Mouse (Mus musculus) kidney, adult 2 months (tissue): Measurements from ENCODE around the gene Acot7.

ENCODE experiments used
- CTCF ChIP-seq: fragments of 200-500 bp; conservative IDR thresholded peaks from 2 replicates; pipeline ENCODE4 v1.5.1; 2011; ENCODE audit warnings: low read depth, mild to moderate bottlenecking, control low read depth, low read length, moderate library complexity, mixed read lengths; ENCODE audit not compliant: insufficient read depth, insufficient read length
- POLR2A ChIP-seq: fragments of 200-500 bp; IDR thresholded peaks from one replicate; pipeline ENCODE4 v1.6.1; 2011; ENCODE audit warnings: low read depth, low read length, control low read depth

DNA sequence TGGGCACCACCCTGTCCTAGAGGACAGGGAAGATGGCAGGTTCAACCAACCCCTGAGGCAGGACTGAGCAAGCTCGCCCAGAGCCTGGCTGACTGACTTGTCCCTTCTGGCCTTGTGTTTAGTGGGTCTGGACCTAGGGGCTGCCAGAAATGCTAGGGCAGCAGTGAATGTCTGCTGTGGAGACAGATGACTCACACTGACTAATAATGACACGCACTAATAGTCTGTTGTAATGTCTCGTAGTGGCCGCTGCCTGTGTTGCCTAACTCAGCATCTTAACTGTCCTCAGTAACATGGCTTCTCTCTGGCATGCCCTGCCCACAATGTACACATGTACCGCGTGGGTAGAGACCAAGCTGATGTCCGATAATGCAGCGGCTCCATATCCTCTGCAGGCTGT, 82.5 kb downstream of the Acot7 start:
- TF ChIP-seq POLR2A (no peak), CTCF (no peak)
